Mouse (Mus musculus) ES-Bruce4 (cell line): ENCODE data around the gene Pkib. TPM values are rescaled to one million over a fixed set of nuclear protein-coding genes. Genes with fewer than 3 reads are reported as not detected.

Experiments used
- H3K27ac ChIP-seq: 2 replicates; pipeline ENCODE4 v1.5.1; 2012; ENCODE audit warnings: low read length, inconsistent platforms; ENCODE audit not compliant: insufficient read depth
- H3K27me3 ChIP-seq: 2 replicates; pipeline ENCODE4 v1.6.1; 2012; ENCODE audit warnings: mild to moderate bottlenecking, low read length, inconsistent platforms; ENCODE audit not compliant: control insufficient read depth, poor library complexity, insufficient read depth, severe bottlenecking
- H3K36me3 ChIP-seq: 2 replicates; pipeline ENCODE4 v1.6.1; 2012; ENCODE audit warnings: inconsistent platforms, mild to moderate bottlenecking, low read length, moderate library complexity; ENCODE audit not compliant: control insufficient read depth, poor library complexity, insufficient read depth, severe bottlenecking
- H3K4me1 ChIP-seq: one replicate; pipeline ENCODE4 v1.8.1; 2011; ENCODE audit warnings: low read length; ENCODE audit not compliant: control insufficient read depth, insufficient read depth
- H3K4me3 ChIP-seq: 2 replicates; pipeline ENCODE4 v1.5.1; 2011; ENCODE audit warnings: low read depth, mild to moderate bottlenecking, low read length
- H3K9ac ChIP-seq: 2 replicates; pipeline ENCODE4 v1.6.1; 2012; ENCODE audit warnings: low read depth, mild to moderate bottlenecking, inconsistent platforms; ENCODE audit not compliant: poor library complexity, severe bottlenecking
- H3K9me3 ChIP-seq: replicated peaks from 2 replicates; pipeline ENCODE4 v1.6.1; 2012; ENCODE audit warnings: mild to moderate bottlenecking, low read length, inconsistent platforms; ENCODE audit not compliant: control insufficient read depth, poor library complexity, insufficient read depth, severe bottlenecking
- CTCF ChIP-seq: IDR thresholded peaks from one replicate; pipeline ENCODE4 v1.8.1; 2011; ENCODE audit warnings: low read depth, low read length
- EP300 ChIP-seq: IDR thresholded peaks from 2 replicates; pipeline ENCODE4 v1.6.1; 2011; ENCODE audit warnings: low read depth, low read length; ENCODE audit not compliant: insufficient read depth
- POLR2A ChIP-seq: IDR thresholded peaks from one replicate; pipeline ENCODE4 v1.8.1; 2011; ENCODE audit warnings: low read length; ENCODE audit not compliant: insufficient read depth
- polyA plus RNA-seq: library from polyadenylated mRNA; stranded (reverse); fragments of >200 nt; gene quantifications from 2 replicates; pipeline ENCODE4 v1.2.4, GENCODE M21; 2011; ENCODE audit warnings: low read depth; ENCODE audit not compliant: missing spikeins, insufficient read depth, insufficient read length

The Pkib gene
- polyA plus RNA-seq = 0.24 and 0.68 TPM in 2 replicates

DNA sequence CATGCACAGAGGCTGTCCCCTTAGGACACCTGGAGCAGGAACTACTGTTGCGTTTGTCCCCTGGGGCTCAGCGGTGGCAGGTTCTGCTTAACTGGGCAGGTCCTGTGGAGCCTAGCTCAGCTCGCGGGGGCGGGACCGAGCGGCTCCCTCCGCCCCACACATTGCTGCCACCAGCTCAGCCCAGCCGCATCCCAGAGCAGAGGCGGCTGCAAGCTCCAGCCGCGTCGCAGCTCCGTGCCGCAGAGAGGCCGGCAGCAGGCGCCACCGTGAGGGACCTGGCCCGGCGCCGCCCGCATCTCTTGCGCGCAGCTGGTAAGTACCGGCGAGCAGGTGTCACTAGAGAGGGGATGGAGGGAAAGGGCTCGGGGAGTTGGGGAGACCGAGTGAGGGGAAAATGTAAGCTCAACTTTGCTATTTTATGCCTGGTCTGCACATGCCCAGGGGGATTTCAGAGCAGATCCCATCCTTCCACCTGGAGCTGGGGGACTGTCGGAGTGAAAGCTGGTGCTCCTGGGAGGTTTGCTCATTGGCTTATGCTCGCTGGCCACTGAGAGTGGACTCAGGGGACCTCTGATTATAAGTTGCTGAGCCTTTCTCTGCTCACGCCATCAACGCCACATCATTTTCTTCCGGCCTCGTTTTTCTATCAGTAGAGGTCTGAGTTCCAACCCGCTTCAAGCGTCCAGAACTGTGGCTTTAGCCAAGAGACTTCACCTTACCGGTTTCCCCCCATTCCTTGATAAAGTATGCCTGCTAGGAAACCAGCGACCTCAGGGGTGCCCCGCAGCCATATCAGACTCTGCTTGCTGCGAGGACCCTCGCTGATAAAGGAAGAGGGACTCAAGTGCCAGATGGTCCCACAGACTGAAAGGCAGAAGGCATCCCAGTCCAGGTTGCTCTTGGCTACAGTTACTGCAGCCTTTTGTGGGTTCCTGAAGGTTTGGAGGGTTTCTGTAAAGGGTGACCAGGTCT, at the start of gene Pkib:
Gene Pkib (plus strand): TSS at position 86 of the 972 bp plus-strand sequence.
- H3K9me3 ChIP-seq = peaks cover 3% of the 10 kb centered on the region; the same call in 1 of the 2 replicates
- H3K4me3 ChIP-seq = peak within 1 kb of the TSS; percentile 53
- TF ChIP-seq EP300 (no peak), CTCF (no peak), POLR2A (no peak)
- no peaks in the 10 kb centered on the region for H3K4me1 ChIP-seq
- no peak within 1 kb of the TSS for H3K9ac ChIP-seq
- no peaks in the 10 kb centered on the region for H3K36me3 ChIP-seq
- no peak within 1 kb of the TSS for H3K27ac ChIP-seq
- no peaks in the 10 kb centered on the region; the same call in none of the 2 replicates for H3K27me3 ChIP-seq

DNA sequence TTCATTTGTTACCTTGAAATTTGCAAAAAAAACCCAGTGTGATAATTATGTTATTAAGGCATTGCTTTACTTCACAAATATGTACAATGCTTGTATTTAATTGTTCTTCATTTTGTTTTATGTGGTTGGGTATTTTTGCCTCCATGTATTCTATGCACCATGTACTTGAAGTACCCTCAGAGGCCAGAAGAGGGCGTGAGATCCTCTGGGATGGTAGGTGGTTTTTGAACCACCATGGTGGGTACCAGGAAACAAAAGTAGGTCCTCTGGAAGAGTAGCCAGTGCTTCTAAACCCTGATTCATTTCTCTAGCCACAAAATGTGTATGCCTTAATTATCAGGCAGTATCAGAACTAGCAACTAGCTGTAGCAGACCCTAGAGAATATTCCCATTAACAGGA, 47.9 kb upstream of the Pkib start:
- Histone ChIP-seq H3K9ac (no peak overlapping the region), H3K27ac (no peak overlapping the region), H3K36me3 (no peaks in the 10 kb centered on the region), H3K9me3 (no peaks in the 10 kb centered on the region), H3K27me3 (no peaks in the 10 kb centered on the region), H3K4me1 (no peaks in the 10 kb centered on the region), H3K4me3 (no peak overlapping the region)
- TF ChIP-seq CTCF (no peak), POLR2A (no peak), EP300 (no peak)

DNA sequence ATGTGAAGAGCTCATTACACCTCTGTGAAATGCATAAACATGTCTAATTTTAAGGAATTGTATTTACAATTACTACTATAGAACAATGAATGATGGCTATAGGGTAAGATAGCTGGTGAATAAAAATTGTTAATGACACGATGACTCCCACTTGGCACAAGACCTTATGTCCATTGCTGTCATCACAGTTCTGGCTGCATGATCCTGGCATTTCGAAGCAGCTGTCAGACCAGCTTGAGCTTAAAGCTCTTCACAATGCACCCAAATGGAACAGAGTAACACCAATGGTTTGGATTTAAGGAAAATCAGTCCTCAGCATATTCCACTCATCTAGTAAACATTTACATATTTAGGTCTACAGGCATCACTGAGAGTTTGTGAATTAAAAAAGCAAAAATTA, 37.5 kb upstream of the Pkib start:
- no peak overlapping the region for H3K27ac ChIP-seq
- no peak overlapping the region for H3K9ac ChIP-seq
- H3K4me1 ChIP-seq = no peaks in the 10 kb centered on the region
- no peaks in the 10 kb centered on the region for H3K36me3 ChIP-seq
- no peak for TF ChIP-seq EP300
- no peak for TF ChIP-seq POLR2A
- TF ChIP-seq CTCF = no peak
- no peaks in the 10 kb centered on the region for H3K27me3 ChIP-seq
- no peaks in the 10 kb centered on the region for H3K9me3 ChIP-seq
- H3K4me3 ChIP-seq = no peak overlapping the region

DNA sequence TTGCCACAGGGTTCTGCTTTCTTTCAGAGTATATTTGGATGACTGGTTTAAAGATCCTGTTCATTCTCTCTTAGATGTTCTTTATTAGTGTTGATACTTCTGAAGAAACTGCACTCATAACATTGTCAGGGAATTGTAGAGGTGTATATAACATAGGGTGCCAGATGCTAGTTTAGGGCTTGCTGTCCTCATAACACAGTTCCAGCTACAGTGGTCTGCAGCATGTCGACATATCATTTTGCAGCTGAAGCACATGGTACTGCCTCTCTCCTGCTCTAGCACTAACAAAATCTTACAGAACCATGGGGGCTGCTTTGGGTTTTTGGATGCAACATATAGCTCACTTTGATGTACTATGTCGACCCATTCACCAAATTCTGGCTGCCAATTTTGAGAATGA, 34.6 kb upstream of the Pkib start:
- Histone ChIP-seq H3K4me1 (no peaks in the 10 kb centered on the region), H3K4me3 (no peak overlapping the region), H3K9me3 (no peaks in the 10 kb centered on the region), H3K36me3 (no peaks in the 10 kb centered on the region), H3K27ac (no peak overlapping the region), H3K9ac (no peak overlapping the region), H3K27me3 (no peaks in the 10 kb centered on the region)
- no peak for TF ChIP-seq CTCF

DNA sequence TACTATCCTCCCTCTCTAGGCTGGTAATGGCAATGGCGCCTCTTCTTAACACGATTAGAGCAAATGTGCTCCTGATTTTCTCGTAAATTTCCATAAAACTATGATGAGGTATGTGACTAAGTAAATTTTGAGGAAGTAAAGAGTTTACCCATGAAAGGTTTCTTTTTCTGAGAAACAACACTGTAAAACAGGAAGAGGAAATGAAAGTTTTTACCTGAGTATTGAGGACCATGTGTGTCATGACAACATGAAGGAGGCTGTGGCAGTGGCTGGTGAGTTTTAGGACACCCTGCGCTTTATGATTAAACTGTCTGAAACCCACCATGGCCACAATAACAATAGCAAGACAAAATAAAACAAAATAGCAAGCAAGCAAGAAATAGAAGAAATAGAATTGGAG, 28.8 kb upstream of the Pkib start:
- Histone ChIP-seq H3K4me3 (no peak overlapping the region), H3K4me1 (no peaks in the 10 kb centered on the region), H3K36me3 (no peaks in the 10 kb centered on the region), H3K27ac (no peak overlapping the region), H3K9me3 (no peaks in the 10 kb centered on the region), H3K9ac (no peak overlapping the region), H3K27me3 (no peaks in the 10 kb centered on the region)
- TF ChIP-seq EP300 = no peak
- no peak for TF ChIP-seq POLR2A
- TF ChIP-seq CTCF = no peak

DNA sequence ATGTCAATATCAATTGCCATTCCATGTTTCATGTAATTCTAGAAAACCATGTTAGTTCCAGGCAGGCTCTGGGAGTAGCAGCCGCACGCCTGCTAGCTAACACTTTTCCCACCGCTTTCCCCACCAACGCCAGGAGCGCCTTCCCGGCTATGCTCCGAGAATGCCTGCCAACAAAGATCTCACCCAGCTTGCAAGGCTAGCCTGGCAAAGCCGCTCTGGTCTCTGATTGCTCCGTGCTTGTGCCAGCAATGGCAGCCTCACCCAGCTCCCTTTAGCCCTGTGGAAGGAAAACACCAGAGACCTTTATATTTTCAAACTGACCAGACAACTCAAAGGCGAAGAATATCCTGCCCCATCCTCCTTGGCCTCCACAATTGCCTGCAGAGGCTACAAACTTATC, 8.5 kb upstream of the Pkib start:
- Histone ChIP-seq H3K36me3 (no peaks in the 10 kb centered on the region), H3K9ac (no peak overlapping the region), H3K9me3 (no peaks in the 10 kb centered on the region), H3K27ac (no peak overlapping the region), H3K4me3 (no peak overlapping the region), H3K27me3 (no peaks in the 10 kb centered on the region), H3K4me1 (no peaks in the 10 kb centered on the region)
- TF ChIP-seq EP300 (no peak), POLR2A (no peak), CTCF (no peak)
